Mouse (Mus musculus): ENCODE results near the gene Fam135a. TPM values are rescaled to one million over a fixed set of nuclear protein-coding genes. Genes with fewer than 3 reads are reported as not detected.

Fam135a gene
- polyA plus RNA-seq, 1 experiment from 2014 or later = 36.4 TPM

DNA sequence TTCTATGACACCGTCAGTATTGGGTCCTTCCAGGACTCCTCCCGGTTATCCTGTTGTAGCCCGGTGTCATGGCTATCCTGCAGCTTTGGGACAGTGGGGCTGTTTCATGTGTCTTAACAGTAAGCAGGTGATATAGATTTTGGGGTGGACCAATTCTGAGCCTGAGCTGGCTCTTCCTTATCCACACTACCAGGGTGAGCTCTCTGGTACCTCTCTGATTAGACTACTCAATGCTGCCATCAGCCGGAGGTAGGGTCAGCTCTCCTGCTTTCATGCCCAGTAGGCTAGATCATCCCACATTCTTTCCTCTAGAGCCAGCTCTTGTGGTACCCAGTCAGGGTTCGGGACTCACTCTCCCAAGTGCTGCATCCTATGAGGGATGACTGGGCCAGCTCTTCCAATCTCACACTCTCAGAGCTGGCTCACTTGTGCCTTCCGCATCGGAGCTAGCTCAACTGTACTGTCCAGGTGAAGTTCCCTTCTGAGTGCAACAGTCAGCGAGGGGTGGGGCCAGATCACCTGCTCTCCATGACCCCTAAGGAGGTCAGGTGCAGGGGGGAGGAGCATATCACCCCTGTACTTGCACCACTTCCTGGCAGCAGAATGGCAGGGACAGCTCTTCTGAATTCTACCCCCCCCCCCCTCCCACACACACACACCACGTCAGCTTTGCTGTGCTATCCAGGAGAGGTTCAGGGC lies 132.0 kb downstream of the Fam135a start:
- H3K4me1 ChIP-seq (ENCODE audit: control insufficient read depth, insufficient read depth, low read length) = no peaks in the 10 kb centered on the region
- no peak overlapping the region for H3K9ac ChIP-seq (replicated peaks; ENCODE audit: low read length)
- no peak overlapping the region for H3K27ac ChIP-seq (replicated peaks; ENCODE audit: low read depth, low read length)
- H3K27me3 ChIP-seq (ENCODE audit: control insufficient read depth, insufficient read depth, low read length) = no peaks in the 10 kb centered on the region
- H3K4me2 ChIP-seq (ENCODE audit: low read depth, low read length) = no peak overlapping the region
- H3K36me3 ChIP-seq (replicated peaks; ENCODE audit: control insufficient read depth, insufficient read depth, low read depth, low read length) = no peaks in the 10 kb centered on the region
- H3K9me3 ChIP-seq (replicated peaks; ENCODE audit: control insufficient read depth, low read length) = no peaks in the 10 kb centered on the region
- H3K4me3 ChIP-seq (ENCODE audit: low read depth, low read length) = no peak overlapping the region
- ATAC-seq (replicated peaks; ENCODE audit: insufficient number of reproducible peaks, low FRiP score, low TSS enrichment, low read depth) (no peak), DNase-seq (ENCODE audit: low spot score) (no peak)
- 89% methylated on average over 9 of the region's 9 CpGs for WGBS

DNA sequence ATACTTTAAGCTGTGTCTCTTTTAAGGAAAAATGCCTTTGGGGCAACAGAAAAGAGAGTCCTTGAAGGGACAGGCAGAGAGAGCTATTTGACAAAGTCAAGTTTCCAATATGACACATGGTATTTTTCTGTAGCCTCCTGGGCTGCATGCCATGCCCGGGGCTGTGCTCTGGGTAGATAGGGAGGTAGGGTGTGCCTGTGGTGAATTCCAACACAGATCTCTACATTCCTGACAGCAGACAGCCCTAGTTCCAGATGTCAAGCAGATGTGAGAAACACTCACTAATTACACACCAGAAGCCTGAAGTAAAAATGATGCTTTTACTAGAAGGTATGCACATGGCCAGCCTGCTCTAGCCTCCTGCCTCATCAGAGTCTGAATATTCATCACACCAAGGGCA lies 133.9 kb downstream of the Fam135a start:
- no peaks in the 10 kb centered on the region for H3K27me3 ChIP-seq (ENCODE audit: control insufficient read depth, insufficient read depth, low read length)
- no peaks in the 10 kb centered on the region for H3K4me1 ChIP-seq (ENCODE audit: control insufficient read depth, insufficient read depth, low read length)
- no peak overlapping the region for H3K9ac ChIP-seq (replicated peaks; ENCODE audit: low read length)
- no peaks in the 10 kb centered on the region for H3K36me3 ChIP-seq (replicated peaks; ENCODE audit: control insufficient read depth, insufficient read depth, low read depth, low read length)
- H3K9me3 ChIP-seq (replicated peaks; ENCODE audit: control insufficient read depth, low read length) = no peaks in the 10 kb centered on the region
- no peak overlapping the region for H3K4me3 ChIP-seq (ENCODE audit: low read depth, low read length)
- 36% methylated on average over 1 of the region's 1 CpGs for WGBS
- ATAC-seq (replicated peaks; ENCODE audit: insufficient number of reproducible peaks, low FRiP score, low TSS enrichment, low read depth) (no peak), DNase-seq (ENCODE audit: low spot score) (peak; percentile 17)
- no peak overlapping the region for H3K4me2 ChIP-seq (ENCODE audit: low read depth, low read length)
- no peak overlapping the region for H3K27ac ChIP-seq (replicated peaks; ENCODE audit: low read depth, low read length)

Other genes with a start within 250 kb of the Fam135a start
- 46.3 and 46.6 TPM in 2 replicates for gene Smap1, start 178.0 kb downstream of the Fam135a start, polyA plus RNA-seq (2014; fragmentation: Nextera tagmentation; extraction: Ambion mirVana)
- 102 and 106 TPM in 2 replicates for gene Sdhaf4, start 94.7 kb downstream of the Fam135a start, polyA plus RNA-seq (2014; fragmentation: Nextera tagmentation; extraction: Ambion mirVana)
- gene Col9a1, start 77.3 kb upstream of the Fam135a start, polyA plus RNA-seq (2014; fragmentation: Nextera tagmentation; extraction: Ambion mirVana) = 43.8 and 53.2 TPM in 2 replicates